Mouse (Mus musculus) kidney, postnatal 10 days (tissue): Measurements from ENCODE around the gene Tmem50a.

ENCODE experiments used
- DNase-seq: peaks from one replicate; pipeline ENCODE4 v3.0.0; 2021; ENCODE audit warnings: mixed read lengths

Gene Tmem50a

DNA sequence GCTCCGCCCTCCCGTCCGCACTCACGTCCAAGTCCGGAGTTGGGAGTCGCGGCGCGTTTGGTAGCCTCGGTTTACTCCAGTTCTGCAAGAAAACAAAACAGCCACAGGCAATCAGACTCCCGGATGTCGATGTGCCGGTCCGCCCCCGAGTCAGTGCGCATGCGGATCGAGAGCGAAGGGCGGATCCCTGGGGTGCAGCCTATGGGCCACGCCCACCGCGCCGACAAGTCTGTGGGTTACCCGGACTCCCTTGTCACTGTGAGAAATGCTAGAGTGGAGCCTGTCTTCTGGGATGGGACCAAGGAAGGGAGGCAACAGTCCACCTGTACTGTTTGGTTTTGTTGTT lies at the start of gene Tmem50a:
Gene Tmem50a (minus strand): TSS at position 161 of the 346 bp plus-strand sequence.
- peak; percentile 97 for DNase-seq

DNA sequence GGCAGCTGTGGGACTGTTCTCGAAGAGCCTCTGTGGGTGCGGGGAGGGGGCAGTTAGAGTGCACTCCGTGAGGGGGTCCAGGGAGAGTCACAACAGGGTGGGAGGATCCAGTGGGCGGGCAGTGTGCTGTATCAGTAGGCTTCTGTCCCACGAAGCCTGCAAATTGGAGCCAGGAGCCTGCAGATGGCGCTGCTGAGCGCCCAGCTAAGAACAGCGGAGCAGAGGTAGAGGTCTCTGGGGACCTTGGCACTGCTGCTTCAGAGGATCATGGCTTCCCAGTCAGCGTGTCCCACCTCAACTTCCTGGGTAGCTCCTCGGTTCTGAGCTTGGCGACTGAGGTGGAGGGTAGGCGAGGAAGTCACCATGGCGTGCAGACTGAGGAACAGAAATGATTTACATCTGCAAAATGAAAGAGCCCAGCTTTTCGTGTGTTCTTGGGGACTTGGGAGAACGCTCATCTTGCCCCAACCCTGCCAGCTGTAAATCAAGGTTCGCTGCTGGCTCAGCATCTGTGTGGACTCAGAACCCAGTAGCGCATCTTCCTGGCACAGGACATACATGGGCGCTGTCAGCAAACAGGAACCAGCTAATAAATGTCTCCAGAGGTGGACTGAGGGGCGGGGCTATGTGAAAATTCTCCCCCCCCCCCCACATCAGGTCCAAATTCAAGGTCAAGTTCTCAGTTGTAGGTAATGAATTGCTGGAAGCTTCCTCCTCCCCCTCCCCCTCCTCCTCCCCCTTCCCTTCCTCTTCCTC lies 48.4 kb upstream of the Tmem50a start:
- DNase-seq: peak; percentile 63

DNA sequence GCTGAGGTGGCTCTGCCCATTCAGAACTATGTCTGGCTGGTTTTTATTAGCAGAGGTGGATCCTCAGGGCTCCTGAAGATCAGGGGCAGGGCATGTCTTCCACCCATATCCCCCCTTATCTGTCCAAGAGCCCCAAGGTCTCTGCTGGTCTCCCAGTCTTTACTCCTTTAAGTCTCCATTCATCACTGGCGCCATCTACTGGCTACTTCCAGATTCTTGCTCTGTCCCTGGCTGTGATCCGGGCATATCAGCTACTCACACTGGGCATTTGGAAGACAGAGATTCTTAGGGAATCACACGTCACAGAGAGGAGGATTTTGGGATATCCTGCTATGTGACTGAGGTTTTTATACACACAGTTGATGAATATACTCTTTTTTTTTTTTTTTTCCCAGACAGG lies 41.5 kb upstream of the Tmem50a start:
- peak; percentile 86 for DNase-seq

DNA sequence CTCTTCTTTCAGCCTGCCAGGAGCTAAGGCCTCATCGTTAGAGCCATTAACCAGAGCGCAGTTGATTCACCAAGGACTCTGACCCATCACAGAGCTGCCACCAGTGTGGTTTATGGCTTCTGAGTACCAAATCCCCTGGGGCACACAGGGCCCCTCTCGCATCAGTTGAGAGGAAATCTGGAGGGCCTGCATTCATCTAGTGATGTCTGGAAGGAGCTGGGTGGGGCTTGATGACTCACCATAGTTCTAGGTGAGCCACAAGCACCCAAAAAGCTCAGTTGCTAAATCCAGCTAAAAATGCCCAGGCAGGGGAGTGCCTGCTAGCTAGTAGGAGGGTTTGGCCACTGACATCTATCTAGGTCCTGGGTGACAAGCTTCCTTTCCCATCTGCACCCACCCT lies 41.0 kb upstream of the Tmem50a start:
- no peak for DNase-seq

DNA sequence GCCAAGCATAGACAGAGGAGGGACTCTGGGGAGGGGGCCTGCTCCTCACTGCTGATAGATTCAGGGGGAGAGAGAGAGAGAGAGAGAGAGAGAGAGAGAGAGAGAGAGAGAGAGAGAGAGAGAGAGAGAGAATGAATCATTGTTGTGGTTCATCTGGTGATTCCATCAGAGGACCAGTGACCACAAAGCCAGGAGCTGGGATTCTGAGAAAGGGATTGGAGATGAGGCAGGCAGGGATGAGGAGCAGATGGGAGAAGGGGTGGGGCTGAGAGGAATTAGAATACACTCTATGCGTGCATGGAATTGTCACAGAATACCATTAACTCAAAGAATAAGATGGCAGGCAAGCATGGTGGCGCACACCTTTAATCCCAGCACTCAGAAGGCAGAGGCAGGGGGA lies 40.4 kb upstream of the Tmem50a start:
- DNase-seq: no peak

DNA sequence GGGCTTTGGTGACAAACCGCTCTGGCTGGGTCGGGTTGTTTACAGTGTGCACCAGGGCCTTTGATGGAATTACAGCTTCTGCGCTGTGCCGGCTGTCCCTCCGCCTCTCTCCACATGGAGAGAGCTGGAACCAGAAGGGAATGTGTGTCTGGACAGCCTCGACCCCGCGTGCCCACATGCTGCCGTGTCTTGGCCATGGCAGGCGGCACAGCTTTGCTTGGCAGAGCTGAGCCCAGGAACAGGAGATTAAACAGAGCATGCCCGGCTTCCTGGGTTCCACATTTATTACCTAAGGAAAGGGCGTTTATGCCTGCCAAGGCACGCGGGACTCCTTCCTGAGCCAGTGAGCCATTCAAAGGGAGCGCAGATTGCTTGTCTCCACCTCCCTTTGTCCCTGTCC lies 39.6 kb upstream of the Tmem50a start:
- peak; percentile 45 for DNase-seq

DNA sequence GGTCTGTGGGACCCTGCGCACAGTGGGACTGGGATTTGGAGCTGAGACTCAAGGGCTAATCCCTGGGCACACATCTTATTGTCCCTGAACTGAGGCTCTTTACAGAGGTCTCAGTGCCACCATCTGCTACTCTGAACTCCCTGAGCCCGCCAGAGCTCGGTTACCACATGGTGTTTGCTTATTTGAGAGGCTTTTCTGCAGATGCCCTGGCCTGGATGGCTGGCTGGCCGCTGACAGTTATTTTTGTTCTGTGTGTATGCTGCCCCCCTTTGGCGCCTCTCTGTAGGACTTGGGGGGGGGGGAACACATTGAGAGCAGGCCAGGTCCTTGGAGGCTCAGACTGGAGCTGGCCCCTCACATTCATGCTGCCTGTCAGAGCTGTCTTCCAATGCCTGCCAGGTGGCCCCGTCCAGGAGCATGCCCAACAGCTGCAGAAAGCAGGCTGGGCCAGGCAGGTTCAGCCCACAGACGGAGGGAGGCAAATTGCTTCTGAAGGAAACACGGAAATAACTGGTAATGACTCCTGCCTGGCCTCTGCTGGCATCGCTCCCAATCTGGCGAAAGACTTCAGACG lies 35.8 kb upstream of the Tmem50a start:
- peak; percentile 76 for DNase-seq

DNA sequence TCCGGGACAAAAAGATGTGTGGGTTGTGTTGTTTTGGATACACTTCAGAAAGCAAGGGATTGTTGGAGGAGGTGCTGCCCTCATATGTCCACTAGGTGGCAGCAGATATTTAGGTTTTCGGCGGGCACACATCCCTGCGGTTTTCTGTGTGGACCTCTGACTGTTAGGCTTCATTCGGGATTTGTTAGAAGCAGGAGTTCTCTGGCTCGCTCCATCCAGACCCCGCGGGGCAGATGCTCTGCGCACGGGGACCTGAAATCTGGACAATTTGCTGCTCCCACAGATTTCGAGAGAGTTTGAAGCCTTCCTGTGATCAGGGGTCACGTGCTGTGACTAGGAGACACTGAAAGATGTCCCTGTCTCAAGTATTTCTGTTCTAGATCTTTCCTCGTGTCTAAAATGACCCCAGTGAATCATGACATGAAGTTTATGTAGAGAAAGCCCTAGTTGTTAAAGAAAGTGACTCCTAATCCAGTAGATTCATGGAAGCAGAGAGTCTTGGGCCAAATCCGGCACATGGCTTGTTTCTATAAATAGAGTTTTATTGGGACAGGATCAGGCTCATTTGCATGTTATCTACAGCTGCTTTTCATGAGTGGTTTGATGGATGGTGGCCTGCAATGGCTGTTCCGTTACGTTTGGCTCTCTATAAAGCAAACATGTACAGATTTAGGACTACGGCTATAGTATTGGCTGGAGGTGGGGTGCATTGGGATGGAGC lies 31.4 kb upstream of the Tmem50a start:
- DNase-seq: peak; percentile 84

DNA sequence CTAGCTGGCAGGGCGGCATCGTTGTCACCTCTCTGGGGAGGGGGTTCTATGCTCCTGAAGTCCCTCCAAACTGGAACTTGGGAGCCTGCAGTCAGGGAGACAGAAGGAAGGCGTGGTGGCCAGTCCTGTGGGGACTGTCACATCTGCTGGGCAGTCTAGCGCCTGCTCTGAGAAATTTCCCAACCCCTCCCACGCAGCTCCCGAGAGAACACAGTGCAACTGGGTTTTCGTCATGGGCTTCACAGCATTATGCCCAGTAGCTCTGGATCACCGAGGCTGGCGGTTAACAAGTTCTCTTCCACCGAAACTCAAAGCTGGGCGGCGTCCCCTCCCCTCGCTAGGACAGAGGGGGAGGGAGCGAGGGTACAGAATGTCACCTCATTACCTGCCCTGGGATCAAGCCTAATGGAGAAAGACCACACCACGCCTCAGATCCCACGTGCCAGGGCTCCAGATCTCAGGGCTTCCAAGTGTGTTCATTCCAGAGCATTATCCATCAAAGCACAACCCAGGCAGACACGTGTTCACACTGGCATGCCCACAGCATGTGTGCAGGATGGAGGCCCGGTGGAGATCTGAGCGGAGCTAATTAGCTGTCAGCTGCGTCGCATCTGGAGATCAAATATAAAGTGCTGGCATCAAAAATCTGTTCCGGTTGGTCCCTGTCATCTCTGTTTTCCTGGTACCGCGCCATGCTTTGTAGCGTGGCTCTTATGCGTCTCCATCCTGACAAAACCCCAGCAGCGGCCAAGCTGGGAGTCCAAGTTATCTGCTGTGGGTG lies 29.1 kb upstream of the Tmem50a start:
- no peak for DNase-seq

DNA sequence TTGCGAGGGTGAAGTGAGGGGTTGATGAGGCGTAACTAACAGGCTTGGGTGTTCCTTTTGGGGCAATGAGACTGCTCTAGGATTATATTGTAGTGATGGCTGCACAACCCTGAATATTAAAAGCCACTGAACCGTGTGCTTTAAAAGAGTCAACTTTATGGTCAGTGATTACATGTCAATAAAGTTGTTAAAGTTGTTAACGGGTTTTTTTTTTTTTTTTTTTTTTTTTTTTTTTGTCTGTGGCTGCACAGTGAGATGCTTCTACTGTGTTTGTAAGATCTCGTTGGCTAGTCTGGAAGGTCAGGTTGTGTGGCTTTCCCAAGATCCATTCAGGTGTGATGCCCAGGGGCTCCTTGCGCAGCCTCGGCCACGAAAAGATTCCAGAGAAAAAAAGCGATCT lies 25.1 kb upstream of the Tmem50a start:
- DNase-seq: no peak

DNA sequence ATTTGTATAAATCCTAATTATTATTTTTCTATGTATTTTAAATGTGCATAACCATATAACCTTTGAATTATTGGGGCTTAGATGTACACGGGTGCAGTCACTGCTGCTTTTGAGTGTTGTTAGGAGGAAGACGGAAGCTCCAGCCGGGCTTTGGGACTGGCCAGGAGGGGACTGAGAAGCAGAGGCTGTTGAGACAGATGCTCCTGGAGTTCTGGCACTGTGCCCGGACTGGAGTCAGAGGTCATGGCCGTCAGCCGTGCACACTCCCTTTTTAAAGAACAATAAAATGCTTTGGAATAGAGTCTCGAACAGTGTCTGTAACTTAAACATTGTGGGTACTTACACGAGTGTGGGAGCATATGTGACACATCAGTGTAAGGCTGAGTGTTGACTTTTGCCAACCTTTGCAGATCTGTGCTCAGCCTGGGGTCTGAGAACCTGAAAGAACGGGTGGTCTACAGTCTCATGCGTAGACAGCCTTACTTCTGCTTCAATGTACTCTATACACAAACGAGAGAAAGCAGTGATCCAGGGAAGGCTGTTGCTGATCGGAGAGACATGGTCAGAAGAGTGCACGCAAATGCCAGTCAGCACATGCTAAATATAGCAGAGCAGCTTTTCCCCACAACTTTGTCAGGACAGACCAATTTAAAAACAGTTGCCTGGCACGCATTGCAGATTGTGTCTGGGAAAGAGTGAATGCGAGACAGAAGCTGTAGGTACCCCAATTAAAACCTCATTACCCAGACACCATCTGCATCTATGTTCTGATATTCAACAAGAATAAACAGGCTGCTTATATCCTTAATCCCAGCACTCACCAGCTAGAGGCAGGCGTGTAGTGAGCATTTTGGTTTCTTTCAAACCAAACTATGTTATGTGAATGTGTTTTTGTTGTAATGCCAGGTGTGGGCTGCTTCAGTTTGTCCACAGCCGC lies 22.7 kb upstream of the Tmem50a start:
- peak; percentile 70 for DNase-seq

DNA sequence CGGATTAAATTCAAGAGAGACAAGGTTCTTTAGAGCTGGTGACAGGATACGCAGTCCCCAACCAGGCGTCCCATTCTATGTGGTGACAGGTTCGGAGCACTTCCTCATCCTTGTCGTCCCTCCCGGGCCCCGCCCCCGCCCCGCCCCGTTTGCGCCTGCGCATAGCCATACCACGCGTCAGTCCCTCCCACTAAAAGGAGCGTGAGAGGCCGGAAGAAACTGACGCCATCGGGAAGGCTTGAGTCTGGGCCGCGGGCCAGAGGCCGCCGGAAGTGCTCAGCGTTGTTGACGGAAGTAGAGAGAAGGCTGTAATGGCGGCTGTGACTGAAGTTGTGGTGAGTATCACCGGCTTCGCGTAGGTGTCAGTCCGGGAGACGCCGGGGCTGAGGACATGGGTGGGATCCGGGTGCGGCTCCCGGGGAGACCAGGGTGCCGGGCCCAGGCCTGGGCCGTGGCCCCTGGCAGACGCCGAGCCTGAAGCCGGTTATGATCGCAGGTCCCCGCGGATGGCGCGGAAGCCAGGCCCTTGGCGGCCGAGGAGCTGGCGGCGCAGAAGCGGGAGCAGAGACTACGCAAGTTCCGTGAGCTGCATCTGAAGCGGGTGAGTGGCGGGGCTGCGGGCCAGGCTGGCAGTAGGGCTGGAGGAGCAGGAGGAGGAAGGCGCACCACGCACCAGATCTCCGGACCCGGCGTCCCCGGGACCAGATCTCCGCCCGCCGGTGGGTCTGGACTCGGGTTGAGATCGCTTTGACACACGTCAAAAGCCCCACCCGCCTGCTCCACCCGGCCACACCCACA lies 16.1 kb upstream of the Tmem50a start, which contains the start of gene Syf2:
Gene Syf2 (plus strand): TSS at position 215 of the 798 bp plus-strand sequence.
- peak; percentile 98 for DNase-seq

DNA sequence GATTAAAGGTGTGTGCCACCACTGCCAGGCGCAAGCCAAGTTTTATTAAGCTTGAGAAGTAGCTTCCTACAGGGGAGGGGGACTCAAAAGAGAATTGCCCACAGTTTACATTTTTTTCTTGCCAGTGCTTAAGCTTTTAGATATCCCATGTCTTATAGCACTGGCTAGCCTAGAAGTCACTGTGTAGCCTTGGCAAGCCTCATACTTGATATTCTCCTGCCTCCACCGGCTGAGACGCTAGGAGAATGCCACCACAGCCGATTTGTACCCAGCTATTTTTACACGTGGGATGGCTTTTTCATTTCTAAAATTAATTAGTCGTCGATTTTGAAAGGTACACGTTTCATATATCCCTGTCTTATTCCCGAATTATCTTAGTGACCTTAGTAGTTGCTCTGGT lies 15.4 kb upstream of the Tmem50a start:
- DNase-seq: no peak

DNA sequence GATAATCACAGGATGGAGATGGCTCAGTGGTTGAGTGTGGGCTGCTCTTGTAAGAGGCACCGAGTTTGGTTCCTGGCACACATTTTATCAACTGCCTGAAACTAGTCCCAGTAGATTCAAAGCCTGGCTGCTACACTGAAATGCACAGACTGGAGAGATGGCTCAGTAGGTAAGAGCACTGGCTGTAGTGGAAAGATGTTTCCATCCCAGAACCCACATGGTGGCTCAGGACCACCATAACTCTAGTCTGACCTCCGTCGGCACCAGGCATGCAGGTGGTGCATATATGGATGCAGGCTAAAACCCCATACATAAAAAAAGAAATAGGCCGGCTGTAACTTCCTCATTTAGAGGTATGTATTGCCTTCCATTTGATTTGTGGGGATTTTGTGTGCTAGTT lies 14.7 kb upstream of the Tmem50a start:
- no peak for DNase-seq

DNA sequence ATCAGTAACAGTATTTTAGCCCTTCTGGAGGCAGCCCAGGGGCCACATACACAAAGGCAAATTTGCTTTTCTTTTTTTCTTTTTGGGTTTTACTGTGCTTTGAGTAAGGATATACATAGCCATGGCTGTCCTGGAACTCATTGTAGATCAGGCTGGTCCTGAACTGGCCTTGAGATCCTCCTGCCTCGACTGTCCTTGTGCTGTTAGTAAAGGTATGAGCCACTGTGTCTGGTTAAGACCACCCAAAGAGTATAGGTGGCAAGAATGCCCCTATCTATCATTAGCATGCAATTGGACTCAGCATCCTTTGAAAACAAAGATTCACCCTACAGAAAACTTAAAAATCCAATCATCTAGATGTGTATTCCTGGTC lies 13.6 kb upstream of the Tmem50a start:
- no peak for DNase-seq

DNA sequence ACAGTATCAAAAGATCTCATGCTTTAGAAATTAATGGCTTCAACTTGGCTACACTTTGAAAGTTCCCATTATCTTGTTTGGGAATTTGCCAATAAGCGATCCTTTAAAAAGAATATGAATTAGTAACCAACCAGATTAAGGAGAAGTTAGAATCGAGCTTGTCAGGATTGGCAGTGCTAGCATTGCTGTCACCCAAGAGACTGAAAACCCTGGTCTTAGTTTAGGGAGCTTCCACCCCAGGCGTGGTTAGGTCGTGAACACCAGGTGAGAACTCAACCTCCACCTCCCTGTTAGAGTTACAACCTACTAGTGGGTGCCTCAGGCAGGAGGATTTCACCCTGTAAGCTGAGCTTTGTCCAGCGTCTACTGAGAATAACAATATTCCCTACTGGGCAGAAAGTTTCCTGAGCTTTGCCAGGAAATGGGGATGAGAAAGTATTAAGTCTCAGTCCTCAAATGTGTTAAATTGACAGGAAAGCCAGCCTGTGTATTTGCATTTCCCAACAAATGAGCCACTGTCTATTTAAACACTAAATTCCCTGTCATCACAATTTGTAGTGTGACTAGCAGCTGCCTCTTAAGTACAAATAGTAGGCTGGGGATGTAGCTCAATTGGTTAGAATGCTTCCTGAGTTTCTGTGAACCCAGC lies 13.1 kb upstream of the Tmem50a start:
- DNase-seq: no peak

DNA sequence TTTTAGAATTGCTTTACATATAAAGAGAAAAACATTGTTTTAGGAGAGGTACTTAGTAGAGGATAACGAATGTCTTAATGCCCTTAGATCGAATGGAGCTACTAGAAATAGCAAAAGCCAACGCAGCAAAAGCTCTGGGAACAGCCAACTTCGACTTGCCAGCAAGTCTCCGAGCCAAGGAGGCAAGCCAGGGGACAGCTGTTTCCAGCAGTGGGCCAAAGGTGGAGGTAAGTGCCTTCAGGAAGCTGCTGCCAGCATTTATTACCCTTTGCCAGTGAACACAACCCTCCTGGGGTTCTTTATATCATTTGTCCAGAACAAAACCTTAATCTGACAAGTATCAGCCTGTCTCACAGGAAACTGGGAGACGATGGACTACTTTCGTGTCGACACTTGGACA lies 10.4 kb upstream of the Tmem50a start:
- DNase-seq: peak; percentile 27

DNA sequence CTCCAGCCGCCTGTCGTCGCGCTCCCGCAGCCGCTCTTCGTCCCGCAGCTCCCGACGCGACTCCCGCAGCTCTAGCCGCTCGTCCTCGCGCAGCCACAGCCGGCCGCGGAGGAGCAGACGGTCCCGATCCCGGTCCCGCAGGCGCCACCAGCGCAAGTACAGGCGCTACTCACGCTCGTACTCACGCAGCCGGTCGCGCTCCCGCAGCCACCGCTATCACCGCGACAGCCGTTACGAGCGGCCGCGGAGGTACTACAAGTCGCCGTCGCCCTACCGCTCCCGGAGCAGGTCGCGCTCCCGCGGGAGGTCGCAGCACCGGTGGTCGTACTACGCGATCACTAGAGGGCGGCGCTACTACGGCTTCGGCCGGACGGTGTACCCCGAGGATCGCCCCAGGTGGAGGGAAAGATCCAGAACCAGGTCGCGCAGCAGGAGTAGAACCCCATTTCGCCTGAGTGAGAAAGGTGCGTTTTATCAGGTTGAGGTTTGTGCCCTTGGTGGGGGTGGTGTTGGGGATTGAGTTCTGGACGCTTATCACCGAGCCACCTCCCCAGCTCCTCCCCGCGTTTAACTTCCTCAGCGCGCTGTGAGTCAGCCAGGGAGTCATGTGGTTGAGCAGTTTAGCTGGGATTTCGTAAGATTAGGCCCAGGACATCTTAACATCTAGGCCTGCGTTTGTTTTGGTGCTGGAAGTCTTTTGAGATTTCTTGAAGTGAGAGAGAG lies 9.4 kb upstream of the Tmem50a start:
- peak; percentile 67 for DNase-seq

DNA sequence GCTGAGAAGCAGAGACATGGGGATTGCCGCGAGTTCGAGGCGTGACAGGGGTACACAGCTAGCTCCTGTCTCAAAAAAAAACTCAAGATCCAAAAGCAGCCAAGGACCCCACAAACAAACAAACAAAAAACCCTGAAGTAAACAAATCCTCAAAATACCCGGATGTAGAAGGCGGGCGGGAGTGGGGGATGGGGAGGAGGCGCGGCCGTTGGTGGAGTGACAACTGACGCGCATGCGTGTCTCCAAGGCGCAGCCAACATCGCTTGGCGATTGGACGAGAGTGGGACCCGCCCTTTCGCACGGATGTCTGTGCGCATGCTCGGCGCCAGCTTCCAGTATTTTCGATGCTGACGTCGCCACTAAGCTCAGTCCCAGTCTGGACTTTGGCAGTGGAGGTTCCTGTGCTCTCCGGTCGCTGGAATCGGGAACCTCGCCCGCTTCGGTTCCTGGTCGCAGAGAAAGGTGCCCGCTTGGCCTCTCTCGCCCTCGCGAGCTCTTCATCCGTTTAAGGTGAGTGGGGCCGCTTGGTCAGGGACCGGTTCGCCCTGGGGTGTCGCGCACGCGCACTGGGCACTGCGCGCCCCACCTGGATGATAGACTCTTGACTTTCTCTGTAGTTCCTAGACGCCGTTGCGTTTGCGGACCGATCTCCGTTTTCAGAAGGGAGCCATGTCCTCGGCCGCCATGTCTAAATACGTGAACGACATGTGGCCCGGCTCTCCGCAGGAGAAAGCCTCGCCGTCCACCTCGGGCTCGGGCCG lies 8.6 kb upstream of the Tmem50a start, which contains the start of gene Rsrp1:
Gene Rsrp1 (plus strand): TSS at position 335 of the 761 bp plus-strand sequence.
- peak; percentile 99 for DNase-seq
